7 mouse cellular contexts compared by ENCODE assay signal in genomic region chr9:28855826-28856225, GRCm38 (mm10).
"Had no signal": no experiment of that assay in that cellular context is flagged by ENCODE, and none has a peak within 500 bp of the region (broad histone marks: within the 10 kb centered on the region; RNA-seq: fewer than 3 reads in every experiment).

No protein-coding gene starts in this region.

- DNase-seq: kidney, adult 8-10 months; kidney, postnatal 25 days; layer of hippocampus, adult 9-11 months; lung, adult 2 months; lung, postnatal 36 days; midbrain, embryonic 14.5 days; thymus, postnatal 36 days had no signal
